Mouse (Mus musculus): Measurements from ENCODE around the gene Polr2e.

The Polr2e gene

GRCm38 (mm10) chr10:80039559-80039979 lies at the start of gene Polr2e:
Polr2e (minus strand) TSS chr10:80039795.
- peak; percentile 97 for DNase-seq (ENCODE audit: low read depth, low spot score)

- no peak for DNase-seq (ENCODE audit: low read depth, low spot score)
Measured at GRCm38 (mm10) chr10:80089146-80089545, 49.6 kb upstream of the Polr2e start.

- DNase-seq (ENCODE audit: low read depth, low spot score) = no peak
Measured at GRCm38 (mm10) chr10:80087483-80087882, 47.9 kb upstream of the Polr2e start.

- no peak for DNase-seq (ENCODE audit: low read depth, low spot score)
Measured at GRCm38 (mm10) chr10:80086847-80087246, 47.3 kb upstream of the Polr2e start.

GRCm38 (mm10) chr10:80084817-80085487 lies 45.4 kb upstream of the Polr2e start:
- no peak for DNase-seq (ENCODE audit: low read depth, low spot score)

GRCm38 (mm10) chr10:80081075-80081474 lies 41.5 kb upstream of the Polr2e start:
- DNase-seq (ENCODE audit: low read depth, low spot score) = no peak

GRCm38 (mm10) chr10:80080396-80081070 lies 40.9 kb upstream of the Polr2e start:
- DNase-seq (ENCODE audit: low read depth, low spot score) = no peak

GRCm38 (mm10) chr10:80078366-80078765 lies 38.8 kb upstream of the Polr2e start:
- DNase-seq (ENCODE audit: low read depth, low spot score) = no peak

- DNase-seq (ENCODE audit: low read depth, low spot score) = no peak
Measured at GRCm38 (mm10) chr10:80077312-80077711, 37.7 kb upstream of the Polr2e start.

- DNase-seq (ENCODE audit: low read depth, low spot score) = peak; percentile 52
Measured at GRCm38 (mm10) chr10:80076386-80076785, 36.8 kb upstream of the Polr2e start.

- no peak for DNase-seq (ENCODE audit: low read depth, low spot score)
Measured at GRCm38 (mm10) chr10:80075924-80076323, 36.3 kb upstream of the Polr2e start.

- DNase-seq (ENCODE audit: low read depth, low spot score) = peak; percentile 94
Measured at GRCm38 (mm10) chr10:80074813-80075601, 35.4 kb upstream of the Polr2e start.

- peak; percentile 70 for DNase-seq (ENCODE audit: low read depth, low spot score)
Measured at GRCm38 (mm10) chr10:80072623-80073489, 33.3 kb upstream of the Polr2e start.

GRCm38 (mm10) chr10:80071516-80071900 lies 31.9 kb upstream of the Polr2e start:
- DNase-seq (ENCODE audit: low read depth, low spot score) = no peak

- DNase-seq (ENCODE audit: low read depth, low spot score) = peak; percentile 97
Measured at GRCm38 (mm10) chr10:80070837-80071515, 31.4 kb upstream of the Polr2e start.

GRCm38 (mm10) chr10:80069948-80070450 lies 30.4 kb upstream of the Polr2e start:
- no peak for DNase-seq (ENCODE audit: low read depth, low spot score)

- no peak for DNase-seq (ENCODE audit: low read depth, low spot score)
Measured at GRCm38 (mm10) chr10:80069251-80069650, 29.7 kb upstream of the Polr2e start.

- no peak for DNase-seq (ENCODE audit: low read depth, low spot score)
Measured at GRCm38 (mm10) chr10:80063877-80064650, 24.5 kb upstream of the Polr2e start.

- no peak for DNase-seq (ENCODE audit: low read depth, low spot score)
Measured at GRCm38 (mm10) chr10:80063104-80063503, 23.5 kb upstream of the Polr2e start.
